Mouse (Mus musculus) CH12.LX (cell line): ENCODE results near the gene Ldb3.

ENCODE experiments used
- CTCF ChIP-seq, 2 experiments: IDR thresholded peaks in 1 of 2; conservative IDR thresholded peaks in 1 of 2; 2 replicates each; pipeline ENCODE4 v1.5.1; 2011 to 2012; ENCODE audit warnings: low read depth in 2 of 2, low read length in 2 of 2, improper control_type of control experiment in 1 of 2, inconsistent platforms in 1 of 2, mild to moderate bottlenecking in 1 of 2, moderate library complexity in 1 of 2
- EP300 ChIP-seq: IDR thresholded peaks from 2 replicates; pipeline ENCODE4 v1.6.1; 2011; ENCODE audit warnings: low read length, improper control_type of control experiment
- MAX ChIP-seq: IDR thresholded peaks from 2 replicates; pipeline ENCODE4 v1.6.1; 2011; ENCODE audit warnings: low read length, improper control_type of control experiment
- MAZ ChIP-seq: IDR thresholded peaks from 2 replicates; pipeline ENCODE4 v1.6.1; 2012; ENCODE audit warnings: low read depth, mild to moderate bottlenecking, inconsistent platforms, low read length, improper control_type of control experiment, moderate library complexity
- MYC ChIP-seq: IDR thresholded peaks from 2 replicates; pipeline ENCODE4 v1.6.1; 2011; ENCODE audit warnings: low read depth, mild to moderate bottlenecking, improper control_type of control experiment, low read length
- NELFE ChIP-seq: IDR thresholded peaks from 2 replicates; pipeline ENCODE4 v1.6.1; 2011; ENCODE audit warnings: low read depth, low read length, improper control_type of control experiment
- POLR2A ChIP-seq: IDR thresholded peaks from 2 replicates; pipeline ENCODE4 v1.6.1; 2011; ENCODE audit warnings: low read depth, mild to moderate bottlenecking, improper control_type of control experiment, low read length
- POLR2AphosphoS2 ChIP-seq: IDR thresholded peaks from 2 replicates; pipeline ENCODE4 v1.6.1; 2011; ENCODE audit warnings: low read depth, low read length, improper control_type of control experiment
- TCF12 ChIP-seq: IDR thresholded peaks from 2 replicates; pipeline ENCODE4 v1.6.1; 2014; ENCODE audit warnings: low read depth, mild to moderate bottlenecking, inconsistent platforms, low read length, improper control_type of control experiment
- USF2 ChIP-seq: conservative IDR thresholded peaks from 2 replicates; pipeline ENCODE4 v1.6.1; 2011; ENCODE audit warnings: low read depth, low read length, improper control_type of control experiment
- ZKSCAN1 ChIP-seq: IDR thresholded peaks from 2 replicates; pipeline ENCODE4 v1.6.1; 2012; ENCODE audit warnings: low read depth, inconsistent platforms, low read length, improper control_type of control experiment, borderline replicate concordance

- TF ChIP-seq CTCF (conservative IDR thresholded peaks at IDR 0.05 in 1 of 2, IDR thresholded peaks at IDR 0.05 in 1 of 2; ENCODE audit: low read depth in 2 of 2, low read length in 2 of 2): no peak
- TF ChIP-seq POLR2A: no peak
- no peak for TF ChIP-seq ZKSCAN1
- TF ChIP-seq USF2: no peak
- no peak for TF ChIP-seq POLR2AphosphoS2
- TF ChIP-seq EP300: no peak
- TF ChIP-seq MAX: no peak
- no peak for TF ChIP-seq MAZ
- TF ChIP-seq NELFE: no peak
- no peak for TF ChIP-seq TCF12
- no peak for TF ChIP-seq MYC
Measured at GRCm38 (mm10) chr14:34615625-34616024, 27.1 kb upstream of the Ldb3 start.
